Comparison of ENCODE assay signal across 8 mouse cellular contexts in the genomic region with DNA sequence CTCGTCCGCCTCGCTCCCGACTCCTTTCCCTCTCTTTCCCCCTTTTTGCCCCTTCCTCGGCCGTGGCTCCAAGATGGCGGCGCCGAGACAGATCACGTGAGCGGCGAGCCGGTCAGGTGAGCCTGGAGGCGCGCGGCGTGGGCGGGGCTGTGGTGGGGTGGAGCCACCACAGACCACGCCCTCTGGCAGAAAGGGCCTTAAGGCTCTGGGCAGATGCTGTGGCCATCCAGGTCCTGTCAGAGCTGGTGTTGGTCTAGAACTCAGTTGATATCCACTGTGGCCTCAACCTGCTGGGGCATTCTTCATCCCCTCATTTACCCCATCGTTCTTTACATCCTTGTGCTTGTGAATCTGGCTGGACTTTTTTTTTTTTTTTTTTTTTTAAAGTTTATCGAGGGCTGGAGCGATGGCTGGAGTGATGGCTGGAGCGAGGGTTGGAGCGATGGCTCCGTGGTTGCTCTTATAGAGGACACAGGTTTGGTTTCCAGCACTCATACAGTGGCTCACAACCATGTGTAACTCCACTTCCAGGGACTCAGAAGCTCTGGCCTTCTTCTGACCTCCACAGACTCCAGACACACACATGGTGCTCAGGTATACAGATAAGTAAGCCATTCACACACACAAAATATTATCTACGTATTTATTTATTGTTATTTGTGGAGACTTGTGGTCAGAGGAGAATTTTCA. TPM values are rescaled to one million over a fixed set of nuclear protein-coding genes. Genes with fewer than 3 reads are reported as not detected.
A peak's percentile ranks its signal among the peaks of the same experiment; 100 is the strongest.
DNase-seq lines count a peak whose midpoint lies in the region; ATAC-seq and TF ChIP-seq lines count a peak whose summit lies in the region.

Zfp507 (minus strand) TSS at position 98 of the 690 bp plus-strand sequence.

- H3K27ac ChIP-seq in ES-E14 (ENCODE audit: insufficient read depth, low read depth, low read length, poor library complexity, severe bottlenecking), result peak within 1 kb of the TSS; percentile 6
- peak within 1 kb of the TSS; percentile 83 for H3K27ac ChIP-seq in forebrain, embryonic 13.5 days
- H3K27ac ChIP-seq in liver, embryonic 15.5 days (replicated peaks), result peak within 1 kb of the TSS; percentile 73
- H3K27ac ChIP-seq in neural tube, embryonic 13.5 days (replicated peaks), result peak within 1 kb of the TSS; percentile 94
- H3K27ac ChIP-seq in testis, adult 2 months (ENCODE audit: control insufficient read depth, insufficient read depth, low read depth, low read length), result peak within 1 kb of the TSS; percentile 34

- H3K36me3 ChIP-seq in ES-E14 (ENCODE audit: control insufficient read depth, insufficient read depth, low read length, poor library complexity, severe bottlenecking), result peaks cover 9% of the 10 kb centered on the region
- peaks cover 28% of the 10 kb centered on the region for H3K36me3 ChIP-seq in forebrain, embryonic 13.5 days (ENCODE audit: poor library complexity, severe bottlenecking)
- H3K36me3 ChIP-seq in liver, embryonic 15.5 days (replicated peaks), result peaks cover 22% of the 10 kb centered on the region
- peaks cover 21% of the 10 kb centered on the region for H3K36me3 ChIP-seq in neural tube, embryonic 13.5 days
- H3K36me3 ChIP-seq in testis, adult 2 months (ENCODE audit: control insufficient read depth, insufficient read depth, low read length), result peaks cover 1% of the 10 kb centered on the region; the same call in 1 of the 2 replicates

- peaks cover 2 to 13% of the 10 kb centered on the region in 2 experiments; a peak in 3 of 4 replicates for H3K4me1 ChIP-seq in ES-E14 (ENCODE audit: control insufficient read depth in 2 of 2, insufficient read depth in 2 of 2, low read length in 2 of 2, poor library complexity in 1 of 2)
- H3K4me1 ChIP-seq in forebrain, embryonic 13.5 days, result peaks cover 15% of the 10 kb centered on the region
- peaks cover 15% of the 10 kb centered on the region for H3K4me1 ChIP-seq in liver, embryonic 15.5 days (replicated peaks)
- peaks cover 15% of the 10 kb centered on the region for H3K4me1 ChIP-seq in neural tube, embryonic 13.5 days (replicated peaks)
- H3K4me1 ChIP-seq in testis, adult 2 months (ENCODE audit: control insufficient read depth, insufficient read depth, low read length), result peaks cover 7% of the 10 kb centered on the region

- peak; percentile 75 for DNase-seq in ES-E14 (ENCODE audit: low read depth, low spot score)
- DNase-seq in cerebellum, adult 11 months, result peak; percentile 83
- peak; percentile 87 to 91 for DNase-seq in heart, postnatal 10 days
- DNase-seq in kidney, postnatal 4 days, result peak; percentile 93 to 96

- TF ChIP-seq CTCF in testis, adult 2 months (IDR thresholded peaks at IDR 0.05; ENCODE audit: control insufficient read depth, insufficient read depth, insufficient replicate concordance, low read depth, low read length), result no peak

- ATAC-seq in forebrain, embryonic 13.5 days, result peak; percentile 96
- ATAC-seq in liver, embryonic 15.5 days (ENCODE audit: insufficient read depth), result peak; percentile 91
- peak; percentile 94 for ATAC-seq in neural tube, embryonic 13.5 days (ENCODE audit: low read depth)

- H3K27me3 ChIP-seq in forebrain, embryonic 13.5 days, result no peaks in the 10 kb centered on the region; the same call in 1 of the 2 replicates
- H3K27me3 ChIP-seq in liver, embryonic 15.5 days, result no peaks in the 10 kb centered on the region; the same call in 1 of the 2 replicates
- H3K27me3 ChIP-seq in neural tube, embryonic 13.5 days, result no peaks in the 10 kb centered on the region
- H3K27me3 ChIP-seq in testis, adult 2 months (ENCODE audit: control insufficient read depth, insufficient read depth, low read length), result no peaks in the 10 kb centered on the region

- intact Hi-C loops in heart, postnatal 10 days (cut with DNase I), result no loop called here

- peak; percentile 49; the same call in 1 of the 2 replicates for TF ChIP-seq POLR2A in testis, adult 2 months (IDR thresholded peaks at IDR 0.05; ENCODE audit: control insufficient read depth, low read depth, low read length)

- peak within 1 kb of the TSS; percentile 87 for H3K9ac ChIP-seq in ES-E14 (ENCODE audit: insufficient read depth, low read depth, low read length, poor library complexity, severe bottlenecking)
- peak within 1 kb of the TSS; percentile 98 for H3K9ac ChIP-seq in forebrain, embryonic 13.5 days
- peak within 1 kb of the TSS; percentile 82 for H3K9ac ChIP-seq in liver, embryonic 15.5 days
- H3K9ac ChIP-seq in neural tube, embryonic 13.5 days, result peak within 1 kb of the TSS; percentile 98

- peak within 1 kb of the TSS; percentile 92 for H3K4me2 ChIP-seq in forebrain, embryonic 13.5 days
- peak within 1 kb of the TSS; percentile 94 for H3K4me2 ChIP-seq in liver, embryonic 15.5 days
- H3K4me2 ChIP-seq in neural tube, embryonic 13.5 days, result peak within 1 kb of the TSS; percentile 93

- in situ Hi-C loops in ES-E14 (cut with MboI; ENCODE audit: low sequenced_read_pairs in 2 of 2, unreplicated experiment in 2 of 2), result no loop called here

- H3K4me3 ChIP-seq in ES-E14 (ENCODE audit: insufficient read depth in 1 of 2, low read depth in 1 of 2, low read length in 2 of 2, poor library complexity in 1 of 2, severe bottlenecking in 1 of 2), result peak within 1 kb of the TSS; percentile 82 to 89
- peak within 1 kb of the TSS; percentile 93 for H3K4me3 ChIP-seq in forebrain, embryonic 13.5 days
- H3K4me3 ChIP-seq in liver, embryonic 15.5 days (replicated peaks), result peak within 1 kb of the TSS; percentile 82
- H3K4me3 ChIP-seq in neural tube, embryonic 13.5 days, result peak within 1 kb of the TSS; percentile 96
- H3K4me3 ChIP-seq in testis, adult 2 months (ENCODE audit: control insufficient read depth, low read depth, low read length), result peak within 1 kb of the TSS; percentile 91

- H3K9me3 ChIP-seq in ES-E14 (ENCODE audit: control insufficient read depth, insufficient read depth, low read depth, low read length), result no peaks in the 10 kb centered on the region
- H3K9me3 ChIP-seq in forebrain, embryonic 13.5 days (replicated peaks), result no peaks in the 10 kb centered on the region
- no peaks in the 10 kb centered on the region for H3K9me3 ChIP-seq in liver, embryonic 15.5 days (replicated peaks)
- no peaks in the 10 kb centered on the region for H3K9me3 ChIP-seq in neural tube, embryonic 13.5 days

- WGBS in forebrain, embryonic 13.5 days, result 30% methylated on average over 18 of the region's 26 CpGs
- WGBS in liver, embryonic 15.5 days (ENCODE audit: insufficient replicate concordance), result 16% methylated on average over 26 of the region's 26 CpGs
- WGBS in neural tube, embryonic 13.5 days, result 20% methylated on average over 26 of the region's 26 CpGs

TF ChIP-seq in ES-E14, 5 proteins besides CTCF, POLR2A, EP300 and RAD21:
- TF ChIP-seq HCFC1 (IDR thresholded peaks at IDR 0.05; ENCODE audit: borderline replicate concordance, insufficient read depth, low read length), result 0 out of 2 replicates have a peak, but pooled peaks have one; percentile 54
- TF ChIP-seq MAFK (IDR thresholded peaks at IDR 0.05; ENCODE audit: insufficient read depth, low read depth, low read length), result no peak
- TF ChIP-seq ZNF384 (IDR thresholded peaks at IDR 0.05; ENCODE audit: low read depth, low read length), result peak; percentile 94
- TF ChIP-seq CHD2 (IDR thresholded peaks at IDR 0.05; ENCODE audit: low read depth, low read length), result no peak
- no peak for TF ChIP-seq ZC3H11A (IDR thresholded peaks at IDR 0.05; ENCODE audit: borderline replicate concordance, low read depth, low read length)
TF ChIP-seq in ES-E14: peak in this region for 2.

RNA-seq across cellular contexts. Expression of gene Zfp507, which starts in this region (rescaled TPM):
- 25.8 and 33.6 TPM in 2 replicates for total RNA-seq in ES-E14 (2012; rRNA removed)
- polyA plus RNA-seq in forebrain, embryonic 13.5 days (2015; fragmentation: Nextera tagmentation; extraction: Ambion mirVana), result 16.9 and 18.2 TPM in 2 replicates
- 10 to 100 TPM; 19.4 to 21.5 TPM for total RNA-seq in heart, postnatal 10 days (2021)
- polyA plus RNA-seq in liver, embryonic 15.5 days (2015; fragmentation: Nextera tagmentation; extraction: Ambion mirVana), result 4.3 and 5.1 TPM in 2 replicates
- 17.1 and 17.8 TPM in 2 replicates for polyA plus RNA-seq in neural tube, embryonic 13.5 days (2015; fragmentation: Nextera tagmentation; extraction: Ambion mirVana)
- polyA plus RNA-seq in testis, adult 2 months (2012; rRNA removed), result 12.0 and 13.1 TPM in 2 replicates

Comparison
In these comparisons a context has a peak if more than half of its experiments do, and no peak if none do; other contexts are left out.
1. Peak in every context shown above with its lines: DNase-seq, ATAC-seq, H3K4me3 ChIP-seq and H3K27ac ChIP-seq.
2. H3K27ac ChIP-seq: peak in every context shown above with its lines; median percentile 94 in neural tube, embryonic 13.5 days; 83 in forebrain, embryonic 13.5 days; 73 in liver, embryonic 15.5 days; 34 in testis, adult 2 months; 6 in ES-E14.